Mouse (Mus musculus): ENCODE results near the gene Lacc1. TPM values are rescaled to one million over a fixed set of nuclear protein-coding genes. Genes with fewer than 3 reads are reported as not detected.

Gene Lacc1
- total RNA-seq (2023), result 0.77 TPM

GRCm38 (mm10) chr14:77036226-77037046 is at the start of gene Lacc1, which contains the start of gene Ccdc122:
Gene Lacc1 (minus strand): TSS chr14:77036904.
Gene Ccdc122 (plus strand): TSS chr14:77036772.

Other genes with a start within 250 kb of the Lacc1 start
- gene Ccdc122, start 132 bp downstream of the Lacc1 start, total RNA-seq (2023), result 0.83 TPM
- gene Enox1, start 119.9 kb upstream of the Lacc1 start, total RNA-seq (2023), result not detected